ENCODE assay signal across 24 mouse cellular contexts in the genomic region with DNA sequence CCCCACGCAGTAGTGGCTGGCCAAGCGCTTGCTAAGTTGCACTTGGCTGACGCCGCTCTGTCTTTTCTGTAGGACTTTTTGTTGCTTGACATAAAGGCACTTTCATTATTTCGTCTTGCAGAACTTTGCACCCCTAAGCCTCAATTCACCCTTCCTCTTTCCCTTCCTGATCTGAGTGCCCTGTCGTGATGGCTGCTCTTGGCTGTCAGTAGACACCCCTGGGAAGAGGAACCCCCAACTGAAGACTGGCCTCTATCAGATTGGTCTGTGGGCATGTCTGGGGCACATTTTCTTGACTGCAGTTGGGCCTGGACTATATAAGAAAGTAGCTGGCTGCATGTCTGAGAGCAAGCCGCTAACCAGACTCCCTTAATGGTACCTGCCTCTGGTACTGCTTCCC.
A peak's percentile ranks its signal among the peaks of the same experiment; 100 is the strongest.
DNase-seq lines count a peak whose midpoint lies in the region; ATAC-seq lines count a peak whose summit lies in the region.
"Had no signal": no experiment of that assay in that cellular context is flagged by ENCODE, and none has a peak within 500 bp of the region (broad histone marks: within the 10 kb centered on the region; RNA-seq: fewer than 3 reads in every experiment).

No protein-coding gene starts in this region.

- 87% methylated on average over 7 of the region's 7 CpGs for WGBS in heart, embryonic 10.5 days
- WGBS in midbrain, embryonic 10.5 days, result 90% methylated on average over 7 of the region's 7 CpGs

- no peaks in the 10 kb centered on the region for H3K9me3 ChIP-seq in heart, embryonic 10.5 days
- 0 out of 2 replicates have a peak, but pooled peaks cover 3% of the 10 kb centered on the region for H3K9me3 ChIP-seq in midbrain, embryonic 10.5 days (replicated peaks)
- H3K9me3 ChIP-seq: embryonic facial prominence, embryonic 12.5 days; embryonic facial prominence, embryonic 15.5 days; forebrain, embryonic 12.5 days; hindbrain, embryonic 10.5 days; intestine, embryonic 15.5 days had no signal

- no peak overlapping the region for H3K4me3 ChIP-seq in heart, embryonic 10.5 days
- no peak overlapping the region for H3K4me3 ChIP-seq in midbrain, embryonic 10.5 days
- H3K4me3 ChIP-seq: embryonic facial prominence, embryonic 12.5 days; embryonic facial prominence, embryonic 15.5 days; forebrain, embryonic 12.5 days; heart, adult 2 months; hindbrain, embryonic 10.5 days; hindbrain, embryonic 13.5 days; intestine, embryonic 15.5 days had no signal

- H3K27ac ChIP-seq in heart, embryonic 10.5 days, result no peak overlapping the region
- H3K27ac ChIP-seq in midbrain, embryonic 10.5 days (replicated peaks), result no peak overlapping the region
- H3K27ac ChIP-seq: embryonic facial prominence, embryonic 12.5 days; embryonic facial prominence, embryonic 15.5 days; forebrain, embryonic 12.5 days; heart, adult 2 months; hindbrain, embryonic 10.5 days; hindbrain, embryonic 13.5 days; intestine, embryonic 15.5 days had no signal

- peak; percentile 84 for DNase-seq in heart, adult 11 months
- no peak for DNase-seq in heart, embryonic 10.5 days (ENCODE audit: low spot score)
- DNase-seq in A20 (ENCODE audit: low read depth, low spot score), result peak; percentile 54
- DNase-seq in midbrain, embryonic 10.5 days (ENCODE audit: low spot score), result no peak
- no peak for DNase-seq in cerebellum, adult 9-11 months
- DNase-seq in adrenal gland, adult 2 months, result no peak
- DNase-seq: adrenal gland, adult 8-10 months; adrenal gland, postnatal 25 days; cerebellum, adult 11-12 months; cerebellum, adult 8-10 months; cerebellum, postnatal 14 days; gastrocnemius, postnatal 14 days; heart, adult 2 months had no signal

- no peaks in the 10 kb centered on the region for H3K36me3 ChIP-seq in heart, embryonic 10.5 days
- H3K36me3 ChIP-seq in midbrain, embryonic 10.5 days, result no peaks in the 10 kb centered on the region
- H3K36me3 ChIP-seq: embryonic facial prominence, embryonic 12.5 days; embryonic facial prominence, embryonic 15.5 days; forebrain, embryonic 12.5 days; hindbrain, embryonic 10.5 days; hindbrain, embryonic 13.5 days; intestine, embryonic 15.5 days had no signal

- peaks cover 21% of the 10 kb centered on the region for H3K4me1 ChIP-seq in heart, embryonic 10.5 days
- H3K4me1 ChIP-seq in midbrain, embryonic 10.5 days, result peaks cover 10% of the 10 kb centered on the region
- H3K4me1 ChIP-seq: intestine, embryonic 15.5 days had no signal

- H3K27me3 ChIP-seq in heart, embryonic 10.5 days (ENCODE audit: insufficient read depth, poor library complexity, severe bottlenecking), result no peaks in the 10 kb centered on the region
- peaks cover 15% of the 10 kb centered on the region; the same call in 1 of the 2 replicates for H3K27me3 ChIP-seq in midbrain, embryonic 10.5 days (ENCODE audit: low read depth, poor library complexity, severe bottlenecking)
- H3K27me3 ChIP-seq: embryonic facial prominence, embryonic 12.5 days; embryonic facial prominence, embryonic 15.5 days; forebrain, embryonic 12.5 days; hindbrain, embryonic 13.5 days; intestine, embryonic 15.5 days had no signal

- peak; percentile 99 for ATAC-seq in granulocyte monocyte progenitor cell, adult 5-6 weeks (replicated peaks; ENCODE audit: poor library complexity, severe bottlenecking)
- ATAC-seq in megakaryocyte, adult 5-6 weeks (ENCODE audit: poor library complexity, severe bottlenecking), result peak; percentile 97
- ATAC-seq: CD4-positive, CD25-positive, alpha-beta regulatory T cell, adult 4 months; forebrain, embryonic 16.5 days; hindbrain, embryonic 16.5 days; intestine, embryonic 15.5 days had no signal

Comparison
In these comparisons a context has a peak if more than half of its experiments do, and no peak if none do; other contexts are left out.
1. DNase-seq: peak in heart, adult 11 months (single experiment) and A20 (single experiment); none in heart, embryonic 10.5 days (single experiment), midbrain, embryonic 10.5 days (single experiment), cerebellum, adult 9-11 months (single experiment) and adrenal gland, adult 2 months (single experiment).